In genomic region chr8:9027672-9028071, GRCm38 (mm10) we compare ENCODE assay signal across 16 mouse cellular contexts.
"Had no signal": no experiment of that assay in that cellular context is flagged by ENCODE, and none has a peak within 500 bp of the region (broad histone marks: within the 10 kb centered on the region; RNA-seq: fewer than 3 reads in every experiment).

No protein-coding gene starts in this region.

- H3K4me1 ChIP-seq: liver, embryonic 15.5 days; megakaryocyte, embryonic 14.5 days; midbrain, embryonic 15.5 days; stomach, embryonic 15.5 days had no signal

- DNase-seq: lung, adult 18-20 months; lung, embryonic 14.5 days; lung, postnatal 10 days; right cerebral cortex, postnatal 14 days; thymus, adult 2 months; thymus, postnatal 25 days; thymus, postnatal 4 days had no signal

- H3K9ac ChIP-seq: liver, embryonic 15.5 days; lung, embryonic 14.5 days; midbrain, embryonic 13.5 days; midbrain, embryonic 15.5 days; neural tube, embryonic 13.5 days; stomach, embryonic 15.5 days had no signal

- H3K36me3 ChIP-seq: liver, embryonic 15.5 days; midbrain, embryonic 13.5 days; midbrain, embryonic 15.5 days; neural tube, embryonic 13.5 days; stomach, embryonic 15.5 days had no signal

- H3K27me3 ChIP-seq: liver, embryonic 15.5 days; megakaryocyte, embryonic 14.5 days; midbrain, embryonic 15.5 days; neural tube, embryonic 13.5 days; stomach, embryonic 15.5 days had no signal

- H3K4me3 ChIP-seq: liver, embryonic 15.5 days; megakaryocyte, embryonic 14.5 days; midbrain, embryonic 13.5 days; midbrain, embryonic 15.5 days; neural tube, embryonic 13.5 days; stomach, embryonic 15.5 days had no signal

- H3K27ac ChIP-seq: liver, embryonic 15.5 days; macrophage; midbrain, embryonic 13.5 days; midbrain, embryonic 15.5 days; neural tube, embryonic 13.5 days; stomach, embryonic 15.5 days; stomach, postnatal 0 days had no signal

- H3K4me2 ChIP-seq: liver, embryonic 15.5 days; lung, embryonic 14.5 days; midbrain, embryonic 11.5 days; midbrain, embryonic 13.5 days; midbrain, embryonic 15.5 days; neural tube, embryonic 13.5 days; stomach, embryonic 15.5 days had no signal

- ATAC-seq: midbrain, embryonic 13.5 days; midbrain, embryonic 15.5 days had no signal

- H3K9me3 ChIP-seq: liver, embryonic 15.5 days; megakaryocyte, embryonic 14.5 days; midbrain, embryonic 13.5 days; midbrain, embryonic 15.5 days; neural tube, embryonic 13.5 days; stomach, embryonic 15.5 days had no signal
